Mouse (Mus musculus): Measurements from ENCODE around the gene Slc39a11. TPM values are rescaled to one million over a fixed set of nuclear protein-coding genes. Genes with fewer than 3 reads are reported as not detected.
"Not testable (repeated sequence)": the region's sequence is repeated elsewhere in the genome, so short reads cannot be mapped to it uniquely, and the experiment has no call there.

Slc39a11 gene
- polyA plus RNA-seq, 1 experiment, result 13.2 TPM

- DNase-seq (ENCODE audit: low spot score), result no peak
Observed at GRCm38 (mm10) chr11:113667704-113668103, 17.8 kb upstream of the Slc39a11 start.

- DNase-seq (ENCODE audit: low spot score), result no peak
Observed at GRCm38 (mm10) chr11:113667122-113667521, 17.2 kb upstream of the Slc39a11 start.

DNA sequence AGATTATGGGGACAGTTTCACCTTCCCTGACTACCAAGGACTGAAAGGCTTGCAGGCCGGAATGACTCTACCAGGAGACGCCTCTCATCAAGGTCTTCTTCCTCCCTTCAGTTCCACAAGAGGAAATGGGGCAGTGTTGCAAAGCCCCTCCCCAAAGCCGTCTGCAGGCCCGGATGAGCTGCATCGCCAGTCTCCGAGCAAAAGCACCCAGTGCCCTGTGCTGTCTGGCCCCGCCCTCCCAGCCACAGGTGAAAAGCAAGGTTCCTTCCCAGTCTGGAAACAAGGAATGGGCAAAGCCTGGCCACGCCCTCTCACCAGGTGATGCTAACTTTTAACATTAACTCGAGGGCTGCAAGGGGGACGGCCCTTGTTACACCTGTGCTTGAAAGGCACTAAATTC, 16.8 kb upstream of the Slc39a11 start:
- DNase-seq (ENCODE audit: low spot score), result no peak

DNA sequence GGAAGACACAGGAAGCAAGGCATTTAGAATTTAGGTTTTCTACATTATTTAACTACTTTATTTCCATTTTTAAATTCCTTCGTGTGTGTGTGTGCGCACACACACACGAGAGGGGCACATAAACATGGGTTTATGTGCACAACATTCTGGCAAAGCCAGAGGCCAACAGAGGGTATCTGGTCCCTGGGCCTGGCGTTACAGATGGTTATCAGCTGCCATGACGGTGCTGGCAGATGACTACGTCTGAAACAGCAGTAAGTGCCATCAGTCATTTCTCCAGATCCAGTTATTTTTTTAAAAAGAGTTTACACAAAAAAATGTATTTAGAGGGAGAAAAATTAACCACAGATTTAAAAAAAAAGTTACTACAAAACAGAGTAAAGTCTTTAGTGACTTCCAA, 16.3 kb upstream of the Slc39a11 start:
- DNase-seq (ENCODE audit: low spot score), result no peak

GRCm38 (mm10) chr11:113664279-113664678, 14.4 kb upstream of the Slc39a11 start:
- no peak for DNase-seq (ENCODE audit: low spot score)

DNA sequence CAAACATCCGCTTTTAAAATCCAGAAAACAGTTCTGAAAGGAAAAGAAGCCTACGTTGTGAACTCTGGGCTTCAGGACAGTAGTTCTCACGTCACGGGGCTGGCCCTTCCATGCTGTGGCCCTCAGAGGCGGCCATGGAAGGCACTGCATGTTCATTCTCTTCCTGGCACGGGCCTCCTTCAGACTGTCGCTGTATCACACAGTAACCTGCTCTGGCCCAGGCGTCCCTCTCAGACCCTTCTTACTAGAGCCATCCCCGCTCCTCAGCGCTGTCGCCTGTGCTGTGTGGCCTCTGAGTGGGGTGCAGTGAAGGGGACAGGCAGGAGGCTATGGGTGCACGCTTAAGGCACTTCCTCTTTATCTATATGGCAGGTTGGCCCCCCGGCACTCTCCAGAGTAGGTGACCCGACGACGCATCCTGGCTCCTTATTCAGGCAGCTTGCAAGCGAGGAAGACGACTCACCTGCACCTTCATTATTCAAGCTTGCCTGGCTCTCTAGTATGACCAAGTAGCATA, 12.0 kb upstream of the Slc39a11 start:
- DNase-seq (ENCODE audit: low spot score), result no peak

DNA sequence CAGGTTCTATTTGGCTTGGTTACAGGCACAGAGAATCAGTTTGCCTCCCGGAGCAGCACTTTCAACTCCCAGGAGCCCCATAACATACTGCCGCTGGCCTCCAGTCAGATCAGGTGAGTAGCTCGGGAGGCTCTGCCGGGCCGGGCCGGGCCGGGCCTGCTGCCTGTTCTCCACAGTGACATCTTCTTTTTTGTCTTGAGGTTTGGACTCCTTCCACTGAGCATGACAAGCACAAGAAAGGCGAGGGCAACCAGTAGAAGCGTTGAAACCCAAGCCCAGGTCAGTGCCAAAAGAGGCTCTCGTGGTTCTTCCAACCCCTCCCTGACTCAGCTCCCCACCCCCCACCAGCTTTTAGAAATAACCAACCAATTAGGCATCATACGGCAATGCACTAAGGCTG, 11.1 kb upstream of the Slc39a11 start:
- DNase-seq (ENCODE audit: low spot score), result no peak

DNA sequence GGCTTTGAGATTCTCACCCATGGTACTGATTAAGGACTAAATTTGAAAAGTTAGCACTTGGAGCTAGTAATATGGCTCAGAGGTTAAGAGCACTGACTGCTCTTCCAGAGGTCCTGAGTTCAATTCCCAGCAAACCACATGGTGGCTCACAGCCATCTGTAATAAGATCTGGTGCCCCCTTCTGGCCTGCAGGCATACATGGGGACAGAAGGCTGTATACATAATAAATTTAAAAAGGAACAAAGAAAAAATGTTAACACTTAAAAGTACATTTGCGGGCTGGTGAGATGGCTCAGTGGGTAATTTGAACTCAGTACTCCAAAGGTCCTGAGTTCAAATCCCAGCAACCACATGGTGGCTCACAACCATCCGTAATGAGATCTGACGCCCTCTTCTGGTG, 10.3 kb upstream of the Slc39a11 start:
- DNase-seq (ENCODE audit: low spot score), result not testable (repeated sequence)

DNA sequence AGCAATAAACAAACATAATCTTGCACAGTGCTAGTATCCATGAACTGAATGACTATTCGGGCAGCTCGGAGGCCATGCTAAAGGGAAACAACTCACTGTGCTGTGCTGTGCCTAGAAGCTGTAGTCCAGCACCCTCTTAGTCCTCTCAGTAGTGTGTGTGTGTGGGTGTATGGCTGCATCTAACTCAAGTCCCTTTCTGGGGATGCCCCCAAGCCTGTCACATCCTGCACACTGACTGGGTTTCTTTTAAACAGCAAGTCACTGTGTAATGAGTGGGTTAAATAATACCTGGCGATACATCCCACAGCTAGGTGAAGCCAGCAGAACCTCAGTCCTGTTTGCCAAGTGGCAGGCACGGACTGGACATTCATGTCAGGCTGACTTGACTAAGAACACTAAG, 8.9 kb upstream of the Slc39a11 start:
- no peak for DNase-seq (ENCODE audit: low spot score)

DNA sequence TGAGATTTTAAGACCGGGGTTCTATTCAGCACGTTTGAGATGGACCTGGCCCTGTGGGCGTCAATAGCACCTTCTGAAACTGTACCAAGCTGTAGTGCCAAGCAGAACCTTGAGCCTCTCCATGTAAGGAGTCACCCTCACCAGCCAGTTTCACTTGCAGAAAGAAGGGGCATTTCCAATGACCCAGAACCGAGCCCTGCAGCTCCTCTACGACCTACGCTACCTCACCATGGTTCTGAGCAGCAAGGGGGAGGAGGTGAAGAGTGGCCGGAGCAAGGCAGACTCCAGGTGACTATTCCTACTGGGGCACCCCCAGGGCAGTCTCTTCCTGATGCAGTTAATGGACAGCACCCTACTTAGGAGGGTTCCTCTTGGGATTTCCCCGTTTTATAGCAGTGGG, 8.4 kb upstream of the Slc39a11 start:
- DNase-seq (ENCODE audit: low spot score), result no peak

DNA sequence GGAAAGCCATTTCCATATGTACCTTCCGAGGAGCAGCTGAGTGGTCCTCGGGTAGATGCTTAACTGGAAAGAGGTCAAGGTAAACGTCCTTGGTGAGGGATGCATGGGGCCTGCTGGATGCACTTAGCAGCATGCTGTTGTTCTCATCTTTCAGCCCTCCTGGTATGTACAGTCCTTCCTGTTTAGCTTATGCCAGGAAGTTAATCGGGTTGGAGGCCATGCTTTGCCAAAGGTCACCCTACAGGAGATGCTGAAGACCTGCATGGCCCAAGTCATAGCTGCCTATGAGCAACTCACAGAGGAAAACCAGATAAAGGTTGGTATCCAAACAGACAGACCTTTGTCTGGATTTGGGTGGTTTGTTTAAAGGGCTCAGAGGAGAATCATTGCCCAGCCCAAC, 7.3 kb upstream of the Slc39a11 start:
- no peak for DNase-seq (ENCODE audit: low spot score)

DNA sequence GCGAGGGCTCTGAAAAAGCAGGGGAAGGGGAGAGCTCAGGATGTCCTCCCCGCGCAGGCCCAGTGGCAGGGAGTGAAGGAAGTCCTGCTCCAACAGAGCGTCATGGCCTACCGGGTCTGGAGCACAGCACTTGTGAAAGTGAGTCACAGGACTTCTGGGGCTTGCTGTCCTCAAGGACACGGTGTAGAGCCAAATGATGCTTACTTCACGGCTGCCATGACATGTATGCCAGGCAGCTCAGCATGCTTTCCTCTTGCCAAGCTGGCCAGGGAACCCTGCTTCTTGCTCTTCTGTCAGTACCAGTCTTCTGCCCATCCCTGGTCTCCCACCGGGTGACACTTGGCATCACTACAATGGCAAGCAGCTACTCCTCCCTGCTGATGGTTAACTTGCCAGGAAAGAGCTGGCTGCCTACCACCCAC, 6.6 kb upstream of the Slc39a11 start:
- DNase-seq (ENCODE audit: low spot score), result no peak

DNA sequence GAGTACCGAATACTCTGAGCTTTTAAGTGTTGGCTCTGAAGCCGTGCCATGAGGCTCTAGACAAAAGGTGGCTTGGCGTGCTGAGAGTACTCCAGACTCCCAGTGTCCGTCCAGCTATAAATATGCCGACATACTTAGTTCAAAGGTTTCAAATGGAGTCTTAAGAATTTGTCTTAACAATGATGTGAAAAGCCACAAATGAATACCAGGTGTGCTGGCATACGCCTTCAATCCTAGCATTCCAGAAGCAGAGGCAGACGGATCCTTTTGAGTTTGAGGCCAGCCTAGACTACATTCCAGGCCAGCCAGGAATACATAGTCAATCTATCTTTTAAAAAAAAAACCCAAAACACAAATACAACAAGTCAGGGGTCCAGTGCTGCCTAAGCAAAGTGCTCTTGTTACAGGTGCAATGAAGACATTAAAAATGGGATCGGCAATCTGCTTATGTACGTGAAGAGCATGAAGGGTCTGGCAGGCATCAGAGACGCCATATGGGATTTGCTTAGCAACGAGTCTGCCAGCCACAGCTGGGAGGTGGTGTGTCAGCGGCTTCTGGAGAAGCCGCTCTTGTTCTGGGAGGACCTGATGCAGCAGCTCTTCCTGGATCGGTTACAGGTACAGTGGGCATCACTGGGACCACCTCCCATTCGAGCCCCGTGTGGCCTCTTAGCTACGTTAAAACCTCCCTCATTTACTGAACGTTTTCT, 4.8 kb upstream of the Slc39a11 start:
- no peak for DNase-seq (ENCODE audit: low spot score)

- DNase-seq (ENCODE audit: low spot score), result no peak
Observed at GRCm38 (mm10) chr11:113654105-113654504, 4.2 kb upstream of the Slc39a11 start.

- no peak for DNase-seq (ENCODE audit: low spot score)
Observed at GRCm38 (mm10) chr11:113652516-113652915, 2.6 kb upstream of the Slc39a11 start.

DNA sequence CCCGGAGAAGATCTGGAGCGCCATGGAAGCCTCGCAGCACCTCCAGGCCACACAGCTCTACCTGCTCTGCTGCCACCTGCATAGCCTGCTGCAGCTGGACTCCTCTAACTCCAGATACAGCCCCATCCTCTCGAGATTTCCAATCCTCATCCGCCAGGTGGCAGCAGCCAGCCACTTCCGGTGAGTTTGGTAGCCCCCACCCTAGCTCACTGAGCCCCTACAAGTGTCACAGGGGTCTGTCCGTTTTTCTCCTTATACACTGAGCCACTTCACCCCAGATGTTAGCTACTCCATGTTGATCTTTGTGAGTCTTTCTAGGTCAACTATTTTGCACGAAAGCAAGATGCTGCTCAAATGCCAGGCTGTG, 2.0 kb upstream of the Slc39a11 start:
- no peak for DNase-seq (ENCODE audit: low spot score)

GRCm38 (mm10) chr11:113651206-113651906, 1.5 kb upstream of the Slc39a11 start:
- DNase-seq (ENCODE audit: low spot score), result no peak

- no peak for DNase-seq (ENCODE audit: low spot score)
Observed at GRCm38 (mm10) chr11:113648690-113649352, 1.1 kb downstream of the Slc39a11 start, which contains the start of gene Cog1. Gene Cog1 (plus strand): TSS chr11:113649169.

GRCm38 (mm10) chr11:113648152-113648551, 1.7 kb downstream of the Slc39a11 start:
- DNase-seq (ENCODE audit: low spot score), result peak; percentile 65

GRCm38 (mm10) chr11:113645181-113645580, 4.7 kb downstream of the Slc39a11 start:
- DNase-seq (ENCODE audit: low spot score), result no peak

GRCm38 (mm10) chr11:113638680-113639079, 11.2 kb downstream of the Slc39a11 start:
- no peak for DNase-seq (ENCODE audit: low spot score)

GRCm38 (mm10) chr11:113634699-113635121, 15.2 kb downstream of the Slc39a11 start:
- DNase-seq (ENCODE audit: low spot score), result no peak

- no peak for DNase-seq (ENCODE audit: low spot score)
Observed at GRCm38 (mm10) chr11:113633398-113633797, 16.5 kb downstream of the Slc39a11 start.

Measured in urinary bladder, adult 2 months (tissue).